Mouse (Mus musculus) hindbrain, embryonic 11.5 days (tissue): ENCODE data around the gene Ppp1r2. TPM values are rescaled to one million over a fixed set of nuclear protein-coding genes. Genes with fewer than 3 reads are reported as not detected.

Experiments used
- ATAC-seq: fragments of 200-750 bp; cut with Nextera tagmentation; 2 replicates; pipeline ENCODE4 v1.8.0; 2017; ENCODE audit warnings: mild to moderate bottlenecking, moderate TSS enrichment, moderate library complexity; ENCODE audit not compliant: low FRiP score
- DNase-seq: peaks from one replicate; pipeline ENCODE4 v3.0.0-alpha.2; 2015; ENCODE audit warnings: low spot score
- H3K27ac ChIP-seq: fragments of 300-500 bp; sonication (generic); 2 replicates; pipeline ENCODE4 v1.5.1; 2014; ENCODE audit warnings: mild to moderate bottlenecking, low read depth, low read length
- H3K27me3 ChIP-seq: fragments of 300-500 bp; sonication (generic); 2 replicates; pipeline ENCODE4 v1.6.1; 2014; ENCODE audit warnings: mild to moderate bottlenecking, low read length, moderate library complexity, mixed read lengths; ENCODE audit not compliant: control insufficient read depth, insufficient read depth
- H3K36me3 ChIP-seq: fragments of 300-500 bp; sonication (generic); 2 replicates; pipeline ENCODE4 v1.6.1; 2014; ENCODE audit warnings: mild to moderate bottlenecking, low read length, moderate library complexity, mixed read lengths; ENCODE audit not compliant: control insufficient read depth, insufficient read depth
- H3K4me1 ChIP-seq: fragments of 300-500 bp; sonication (generic); replicated peaks from 2 replicates; pipeline ENCODE4 v1.6.1; 2014; ENCODE audit warnings: low read length, mixed read lengths; ENCODE audit not compliant: control insufficient read depth, insufficient read depth
- H3K4me2 ChIP-seq: fragments of 300-500 bp; sonication (generic); replicated peaks from 2 replicates; pipeline ENCODE4 v1.6.1; 2014; ENCODE audit warnings: mild to moderate bottlenecking, low read depth, low read length
- H3K4me3 ChIP-seq: fragments of 300-500 bp; sonication (generic); 2 replicates; pipeline ENCODE4 v1.5.1; 2014; ENCODE audit warnings: low read depth, low read length
- H3K9ac ChIP-seq: fragments of 300-500 bp; sonication (generic); 2 replicates; pipeline ENCODE4 v1.6.1; 2014; ENCODE audit warnings: low read depth, low read length
- H3K9me3 ChIP-seq: fragments of 300-500 bp; sonication (generic); 2 replicates; pipeline ENCODE4 v1.6.1; 2016; ENCODE audit warnings: low read length; ENCODE audit not compliant: control insufficient read depth
- WGBS: fragments of 180-500 bp; shearing (Covaris S2); extraction: QIAGEN DNeasy Blood & Tissue Kit; methylation state at CpG from one replicate; pipeline ENCODE4 v1.1.7; 2014; 5-methylcytosine and 5-hydroxymethylcytosine counted together
- polyA plus RNA-seq: library from polyadenylated mRNA; unstranded; fragments of >200 nt; fragmentation: Nextera tagmentation; extraction: Ambion mirVana; gene quantifications from 2 replicates; pipeline ENCODE4 v1.2.1, GENCODE M21; 2014

Gene Ppp1r2
- polyA plus RNA-seq, 1 experiment from 2014 or later, result 99.3 TPM

DNA sequence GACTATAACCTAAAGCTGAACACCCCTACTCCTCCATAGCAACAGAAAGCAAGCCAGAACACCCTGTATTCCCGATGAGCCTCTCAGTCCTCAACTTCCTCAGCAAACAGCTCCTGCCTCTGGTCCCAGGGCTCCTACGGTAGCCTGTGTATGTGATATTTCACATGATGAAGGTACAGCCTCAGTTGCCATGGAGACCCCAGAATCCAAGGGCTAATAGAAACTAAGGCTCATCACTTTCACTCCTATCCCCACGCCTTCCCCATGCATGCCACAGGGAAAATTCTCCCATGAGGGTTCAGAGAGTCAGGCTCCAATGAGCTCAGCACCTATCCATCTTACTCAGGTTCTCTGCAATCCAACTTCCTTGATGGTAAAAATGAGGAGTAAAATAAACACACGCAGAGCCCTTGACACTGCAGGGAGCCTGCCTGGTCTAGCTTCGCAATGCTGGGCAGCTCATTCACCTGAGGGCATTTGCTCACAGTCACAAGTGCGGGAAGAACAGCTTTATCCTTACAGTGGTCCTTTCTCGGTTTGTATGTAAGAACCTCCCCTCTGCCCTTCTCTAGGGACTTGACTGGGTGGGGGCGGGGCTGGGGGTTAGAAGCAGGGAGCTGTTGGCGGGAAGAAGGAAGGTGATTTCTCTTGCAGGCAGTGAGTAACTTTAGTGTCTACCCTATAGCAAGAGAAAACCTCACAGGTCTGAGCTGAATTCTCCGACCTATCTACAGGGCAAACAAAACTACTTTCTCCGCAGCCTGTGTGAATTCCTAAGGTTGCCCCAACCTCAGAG is 24.3 kb upstream of the Ppp1r2 start:
- Histone ChIP-seq H3K9ac (0 out of 2 replicates have a peak overlapping the region, but pooled peaks have one; percentile 19), H3K4me3 (no peak overlapping the region), H3K27ac (0 out of 2 replicates have a peak overlapping the region, but pooled peaks have one; percentile 39), H3K36me3 (no peaks in the 10 kb centered on the region), H3K27me3 (no peaks in the 10 kb centered on the region), H3K9me3 (no peaks in the 10 kb centered on the region), H3K4me1 (peaks cover 11% of the 10 kb centered on the region; the same call in 1 of the 2 replicates), H3K4me2 (no peak overlapping the region)
- no peak for DNase-seq
- WGBS, result 41% methylated on average over 11 of the region's 11 CpGs
- ATAC-seq, result no peak

DNA sequence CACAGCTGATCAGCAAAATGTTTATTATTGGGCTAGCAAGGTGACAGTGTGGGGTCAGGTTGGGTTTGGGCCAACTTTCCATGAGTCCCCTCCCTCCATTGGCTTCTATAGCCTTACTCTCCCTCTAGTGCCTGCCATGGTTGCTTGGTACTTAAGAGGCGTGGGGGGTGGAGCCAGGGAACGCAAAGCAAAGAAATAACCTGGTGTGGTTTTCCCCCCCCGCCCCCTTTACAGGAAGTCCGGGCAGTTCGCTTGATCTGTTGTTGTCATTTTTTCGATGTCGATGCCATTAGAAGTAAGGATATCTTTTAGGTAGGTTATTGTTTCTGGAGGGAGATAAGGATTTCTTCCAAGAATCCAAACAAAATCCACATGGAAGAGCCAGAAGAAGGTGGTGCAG is 22.0 kb upstream of the Ppp1r2 start:
- H3K4me1 ChIP-seq, result peaks cover 8% of the 10 kb centered on the region; the same call in 1 of the 2 replicates
- no peak for DNase-seq
- no peak overlapping the region for H3K4me3 ChIP-seq
- H3K9ac ChIP-seq, result no peak overlapping the region
- no peaks in the 10 kb centered on the region for H3K9me3 ChIP-seq
- H3K27ac ChIP-seq, result no peak overlapping the region
- H3K27me3 ChIP-seq, result no peaks in the 10 kb centered on the region
- H3K4me2 ChIP-seq, result no peak overlapping the region
- H3K36me3 ChIP-seq, result no peaks in the 10 kb centered on the region
- WGBS, result 89% methylated on average over 7 of the region's 7 CpGs
- ATAC-seq, result no peak

DNA sequence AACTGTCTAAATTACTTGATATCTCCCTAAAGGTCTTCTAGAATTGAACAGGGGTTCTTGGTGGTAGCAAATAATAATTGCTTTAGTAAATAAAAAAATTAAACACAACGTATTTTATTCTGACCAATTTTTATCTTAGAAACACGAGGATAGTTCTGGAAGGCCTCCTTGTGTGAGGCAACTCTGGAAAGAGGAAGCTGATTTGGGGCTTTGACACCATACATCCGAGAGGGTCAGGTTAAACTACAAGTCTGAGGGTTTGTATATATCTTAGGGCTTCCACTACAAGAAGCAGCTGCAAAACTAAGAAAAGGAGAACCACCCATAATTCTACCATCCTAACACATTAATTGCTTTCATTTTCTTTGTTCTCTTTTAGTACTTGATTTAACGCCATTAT is 18.7 kb upstream of the Ppp1r2 start:
- WGBS, result 83% methylated on average over 4 of the region's 4 CpGs
- Histone ChIP-seq H3K9me3 (no peaks in the 10 kb centered on the region), H3K27ac (no peak overlapping the region), H3K4me1 (no peaks in the 10 kb centered on the region), H3K4me3 (no peak overlapping the region), H3K4me2 (no peak overlapping the region), H3K9ac (no peak overlapping the region), H3K36me3 (no peaks in the 10 kb centered on the region), H3K27me3 (no peaks in the 10 kb centered on the region)
- DNase-seq (no peak), ATAC-seq (no peak)

DNA sequence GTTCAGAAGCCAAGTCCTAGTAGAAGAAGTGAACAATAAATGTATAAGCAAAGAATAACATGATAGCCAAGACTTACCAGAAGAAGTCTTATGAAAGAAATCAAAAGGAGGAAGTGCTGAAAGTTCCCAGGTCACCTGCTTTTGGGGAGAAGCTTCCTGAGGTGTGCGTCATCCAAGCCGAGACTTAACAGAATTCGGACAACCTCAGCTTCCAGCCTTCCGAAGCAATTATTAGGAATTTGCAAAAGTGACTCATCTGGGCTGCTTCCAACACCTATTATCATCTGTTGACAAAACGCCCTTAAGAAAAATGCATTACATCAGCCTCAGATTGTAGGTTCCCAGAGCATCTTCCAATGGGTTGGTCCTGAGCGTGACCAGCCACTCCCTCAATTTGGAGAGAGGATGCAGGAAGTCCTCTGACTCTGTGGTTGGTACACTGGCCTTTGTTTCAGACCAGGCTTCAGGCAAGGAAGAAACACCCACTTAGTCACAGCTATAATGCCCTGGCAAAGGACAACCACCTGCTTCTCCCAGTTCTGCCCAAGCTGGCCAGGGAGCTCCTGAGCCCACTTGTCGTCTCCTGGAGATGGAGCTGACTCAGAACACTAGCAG is 15.8 kb upstream of the Ppp1r2 start:
- WGBS, result 82% methylated on average over 7 of the region's 7 CpGs
- H3K27me3 ChIP-seq, result no peaks in the 10 kb centered on the region
- no peak for DNase-seq
- ATAC-seq, result no peak
- no peaks in the 10 kb centered on the region for H3K4me1 ChIP-seq
- H3K36me3 ChIP-seq, result no peaks in the 10 kb centered on the region
- H3K4me2 ChIP-seq, result no peak overlapping the region
- H3K9me3 ChIP-seq, result no peaks in the 10 kb centered on the region
- H3K27ac ChIP-seq, result no peak overlapping the region
- no peak overlapping the region for H3K4me3 ChIP-seq
- H3K9ac ChIP-seq, result no peak overlapping the region

DNA sequence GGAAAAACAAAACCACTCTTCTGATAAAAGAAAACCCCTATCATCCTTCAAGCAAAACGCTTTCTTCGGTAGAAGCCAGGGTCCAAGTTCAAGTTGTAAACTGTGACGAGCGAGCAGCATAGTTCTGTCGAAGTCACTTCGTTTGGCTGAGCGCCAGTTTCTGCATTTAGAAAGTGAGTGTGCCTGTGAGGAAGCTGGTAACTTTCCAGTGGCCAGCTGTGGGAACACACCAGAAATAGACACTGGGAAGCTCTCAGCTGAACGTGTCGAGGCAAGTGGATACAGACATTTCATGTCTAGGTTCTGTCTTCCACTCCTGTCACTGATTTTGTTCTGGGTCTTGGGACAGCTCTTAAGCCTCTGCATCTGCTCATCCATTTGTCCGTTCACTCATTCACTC is 15.2 kb upstream of the Ppp1r2 start:
- Histone ChIP-seq H3K4me2 (no peak overlapping the region), H3K9me3 (no peaks in the 10 kb centered on the region), H3K36me3 (no peaks in the 10 kb centered on the region), H3K9ac (no peak overlapping the region), H3K27me3 (no peaks in the 10 kb centered on the region), H3K4me1 (no peaks in the 10 kb centered on the region), H3K27ac (no peak overlapping the region), H3K4me3 (no peak overlapping the region)
- WGBS, result 87% methylated on average over 10 of the region's 10 CpGs
- DNase-seq (no peak), ATAC-seq (no peak)

DNA sequence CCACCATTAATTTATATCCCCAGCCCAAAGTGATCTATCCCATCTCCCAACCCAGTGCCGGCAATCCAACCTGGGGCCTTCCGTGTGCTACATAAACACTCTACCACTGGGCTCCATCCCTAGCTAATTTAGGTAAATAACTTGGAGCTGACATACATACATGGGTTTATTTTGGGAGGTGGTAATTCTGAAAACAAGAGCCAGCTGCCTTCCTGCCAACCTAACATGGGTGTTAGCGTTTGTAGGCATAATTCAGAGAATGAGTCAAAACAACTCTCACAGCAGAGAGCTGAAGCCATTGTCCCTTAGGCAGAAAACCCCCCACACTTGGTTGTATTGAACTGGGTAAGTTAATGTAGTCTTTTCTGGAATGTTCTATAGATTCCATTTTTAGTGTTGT is 12.6 kb upstream of the Ppp1r2 start:
- 86% methylated on average over 3 of the region's 3 CpGs for WGBS
- Histone ChIP-seq H3K9ac (no peak overlapping the region), H3K4me1 (no peaks in the 10 kb centered on the region), H3K9me3 (no peaks in the 10 kb centered on the region), H3K4me2 (no peak overlapping the region), H3K4me3 (no peak overlapping the region), H3K27me3 (no peaks in the 10 kb centered on the region), H3K27ac (no peak overlapping the region), H3K36me3 (no peaks in the 10 kb centered on the region)
- no peak for DNase-seq
- ATAC-seq, result no peak

DNA sequence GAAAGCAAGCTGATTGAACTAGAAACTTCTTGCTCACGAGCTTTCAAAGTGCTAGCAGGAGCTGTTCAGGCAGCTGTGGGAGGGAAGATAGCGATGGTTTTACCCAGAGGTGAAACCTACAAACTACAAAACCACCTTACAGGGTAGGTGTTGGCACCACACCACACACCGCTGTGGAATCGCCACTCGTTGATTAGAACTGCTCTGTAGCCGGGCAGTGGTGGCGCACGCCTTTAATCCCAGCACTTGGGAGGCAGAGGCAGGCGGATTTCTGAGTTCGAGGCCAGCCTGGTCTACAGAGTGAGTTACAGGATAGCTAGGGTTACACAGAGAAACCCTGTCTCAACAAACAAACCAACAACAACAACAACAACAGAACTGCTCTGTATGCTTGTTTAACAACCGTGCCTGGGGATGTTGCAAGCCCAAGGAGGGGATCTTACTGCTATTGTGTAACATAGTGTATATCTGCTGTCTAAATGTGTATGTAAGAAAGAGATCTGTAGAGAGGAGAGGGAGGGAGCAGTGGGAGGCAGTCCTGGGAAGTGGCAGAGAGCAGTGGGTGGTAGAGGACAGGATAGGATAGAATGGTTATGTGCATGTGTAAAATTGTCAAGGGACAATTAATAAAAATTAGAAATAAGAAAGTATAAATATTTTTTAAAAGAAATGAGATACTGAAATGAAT is 11.9 kb upstream of the Ppp1r2 start:
- no peaks in the 10 kb centered on the region for H3K27me3 ChIP-seq
- ATAC-seq (no peak), DNase-seq (no peak)
- no peak overlapping the region for H3K4me2 ChIP-seq
- 92% methylated on average over 11 of the region's 11 CpGs for WGBS
- H3K9me3 ChIP-seq, result no peaks in the 10 kb centered on the region
- H3K27ac ChIP-seq, result no peak overlapping the region
- H3K36me3 ChIP-seq, result no peaks in the 10 kb centered on the region
- no peaks in the 10 kb centered on the region for H3K4me1 ChIP-seq
- no peak overlapping the region for H3K4me3 ChIP-seq
- H3K9ac ChIP-seq, result no peak overlapping the region

DNA sequence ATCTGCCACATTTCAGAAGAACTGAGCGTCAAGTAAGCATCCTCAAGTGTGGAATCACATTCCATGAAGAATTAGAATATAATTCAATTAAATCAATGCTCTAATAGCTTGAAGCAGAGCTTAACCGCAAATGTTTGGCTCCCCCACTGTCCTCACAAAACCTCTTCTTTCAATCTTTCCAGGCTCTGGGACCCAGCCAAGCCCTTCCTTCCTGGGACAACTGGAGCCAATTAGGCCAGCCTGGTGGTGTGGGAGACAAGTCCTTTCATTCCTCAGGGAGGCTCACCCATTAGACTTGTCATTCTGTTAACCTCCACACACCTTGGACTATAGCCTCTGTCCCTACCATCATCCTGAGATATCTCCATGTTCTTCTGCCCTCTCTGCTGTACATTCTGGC is 6.9 kb upstream of the Ppp1r2 start:
- no peak overlapping the region for H3K9ac ChIP-seq
- no peak for ATAC-seq
- no peak overlapping the region for H3K4me3 ChIP-seq
- no peaks in the 10 kb centered on the region for H3K36me3 ChIP-seq
- H3K27ac ChIP-seq, result no peak overlapping the region
- no peaks in the 10 kb centered on the region for H3K9me3 ChIP-seq
- DNase-seq, result no peak
- H3K4me1 ChIP-seq, result no peaks in the 10 kb centered on the region
- 87% methylated on average over 2 of the region's 2 CpGs for WGBS
- no peak overlapping the region for H3K4me2 ChIP-seq
- no peaks in the 10 kb centered on the region for H3K27me3 ChIP-seq
